Mouse (Mus musculus): Measurements from ENCODE around the gene Gckr.

The Gckr gene

GRCm38 (mm10) chr5:31297047-31297757 is at the start of gene Gckr:
TSS of gene Gckr (plus strand) at chr5:31297443.
- in situ Hi-C loops (cut with MboI; ENCODE audit: low pct_unique_long_range_greater_than_20kb in 1 of 2, low sequenced_read_pairs in 2 of 2, unreplicated experiment in 1 of 2): no loop called here

- in situ Hi-C loops (cut with MboI; ENCODE audit: low pct_unique_long_range_greater_than_20kb in 1 of 2, low sequenced_read_pairs in 2 of 2, unreplicated experiment in 1 of 2): no loop called here
These were observed 46.5 kb upstream of the Gckr start for GRCm38 (mm10) chr5:31250716-31251115.

GRCm38 (mm10) chr5:31251541-31252101 is 45.6 kb upstream of the Gckr start, which contains the start of gene Krtcap3:
TSS of gene Krtcap3 (plus strand) at chr5:31251691.
- in situ Hi-C loops (cut with MboI; ENCODE audit: low pct_unique_long_range_greater_than_20kb in 1 of 2, low sequenced_read_pairs in 2 of 2, unreplicated experiment in 1 of 2): no loop called here

GRCm38 (mm10) chr5:31252151-31252550 is 45.1 kb upstream of the Gckr start:
- in situ Hi-C loops (cut with MboI; ENCODE audit: low pct_unique_long_range_greater_than_20kb in 1 of 2, low sequenced_read_pairs in 2 of 2, unreplicated experiment in 1 of 2): no loop called here

- in situ Hi-C loops (cut with MboI; ENCODE audit: low pct_unique_long_range_greater_than_20kb in 1 of 2, low sequenced_read_pairs in 2 of 2, unreplicated experiment in 1 of 2): no loop called here
These were observed 44.3 kb upstream of the Gckr start for GRCm38 (mm10) chr5:31252795-31253545.

GRCm38 (mm10) chr5:31253806-31254205 is 43.4 kb upstream of the Gckr start:
- in situ Hi-C loops (cut with MboI; ENCODE audit: low pct_unique_long_range_greater_than_20kb in 1 of 2, low sequenced_read_pairs in 2 of 2, unreplicated experiment in 1 of 2): no loop called here

GRCm38 (mm10) chr5:31254452-31254851 is 42.8 kb upstream of the Gckr start:
- in situ Hi-C loops (cut with MboI; ENCODE audit: low pct_unique_long_range_greater_than_20kb in 1 of 2, low sequenced_read_pairs in 2 of 2, unreplicated experiment in 1 of 2): no loop called here

GRCm38 (mm10) chr5:31254901-31255300 is 42.3 kb upstream of the Gckr start:
- in situ Hi-C loops (cut with MboI; ENCODE audit: low pct_unique_long_range_greater_than_20kb in 1 of 2, low sequenced_read_pairs in 2 of 2, unreplicated experiment in 1 of 2): no loop called here

GRCm38 (mm10) chr5:31255381-31255780 is 41.9 kb upstream of the Gckr start:
- in situ Hi-C loops (cut with MboI; ENCODE audit: low pct_unique_long_range_greater_than_20kb in 1 of 2, low sequenced_read_pairs in 2 of 2, unreplicated experiment in 1 of 2): no loop called here

- in situ Hi-C loops (cut with MboI; ENCODE audit: low pct_unique_long_range_greater_than_20kb in 1 of 2, low sequenced_read_pairs in 2 of 2, unreplicated experiment in 1 of 2): no loop called here
These were observed 41.3 kb upstream of the Gckr start for GRCm38 (mm10) chr5:31255971-31256370.

GRCm38 (mm10) chr5:31257616-31258015 is 39.6 kb upstream of the Gckr start:
- in situ Hi-C loops (cut with MboI; ENCODE audit: low pct_unique_long_range_greater_than_20kb in 1 of 2, low sequenced_read_pairs in 2 of 2, unreplicated experiment in 1 of 2): no loop called here

GRCm38 (mm10) chr5:31266101-31266500 is 31.1 kb upstream of the Gckr start:
- in situ Hi-C loops (cut with MboI; ENCODE audit: low pct_unique_long_range_greater_than_20kb in 1 of 2, low sequenced_read_pairs in 2 of 2, unreplicated experiment in 1 of 2): no loop called here

GRCm38 (mm10) chr5:31267686-31268085 is 29.6 kb upstream of the Gckr start:
- in situ Hi-C loops (cut with MboI; ENCODE audit: low pct_unique_long_range_greater_than_20kb in 1 of 2, low sequenced_read_pairs in 2 of 2, unreplicated experiment in 1 of 2): no loop called here

GRCm38 (mm10) chr5:31273018-31273417 is 24.2 kb upstream of the Gckr start:
- in situ Hi-C loops (cut with MboI; ENCODE audit: low pct_unique_long_range_greater_than_20kb in 1 of 2, low sequenced_read_pairs in 2 of 2, unreplicated experiment in 1 of 2): no loop called here

GRCm38 (mm10) chr5:31279245-31279988 is 17.8 kb upstream of the Gckr start:
- in situ Hi-C loops (cut with MboI; ENCODE audit: low pct_unique_long_range_greater_than_20kb in 1 of 2, low sequenced_read_pairs in 2 of 2, unreplicated experiment in 1 of 2): no loop called here

- in situ Hi-C loops (cut with MboI; ENCODE audit: low pct_unique_long_range_greater_than_20kb in 1 of 2, low sequenced_read_pairs in 2 of 2, unreplicated experiment in 1 of 2): no loop called here
These were observed 9.0 kb upstream of the Gckr start for GRCm38 (mm10) chr5:31288225-31288624.

GRCm38 (mm10) chr5:31288655-31289054 is 8.6 kb upstream of the Gckr start:
- in situ Hi-C loops (cut with MboI; ENCODE audit: low pct_unique_long_range_greater_than_20kb in 1 of 2, low sequenced_read_pairs in 2 of 2, unreplicated experiment in 1 of 2): no loop called here

- in situ Hi-C loops (cut with MboI; ENCODE audit: low pct_unique_long_range_greater_than_20kb in 1 of 2, low sequenced_read_pairs in 2 of 2, unreplicated experiment in 1 of 2): no loop called here
These were observed 7.5 kb upstream of the Gckr start for GRCm38 (mm10) chr5:31289626-31290230.

Data from mouse embryonic stem cell (cell line).